Mouse (Mus musculus) neural tube, embryonic 15.5 days (tissue): ENCODE measurements around the gene Cacnb4. TPM values are rescaled to one million over a fixed set of nuclear protein-coding genes. Genes with fewer than 3 reads are reported as not detected.

ENCODE experiments used
- ATAC-seq: fragments of 200-750 bp; cut with Nextera tagmentation; 2 replicates; pipeline ENCODE4 v1.8.0; 2017; ENCODE audit warnings: mild to moderate bottlenecking, moderate TSS enrichment, moderate library complexity; ENCODE audit not compliant: low FRiP score
- H3K27ac ChIP-seq: fragments of 300-500 bp; sonication (generic); replicated peaks from 2 replicates; pipeline ENCODE4 v1.5.1; 2015; ENCODE audit warnings: mild to moderate bottlenecking, inconsistent platforms
- H3K27me3 ChIP-seq: fragments of 300-500 bp; sonication (generic); replicated peaks from 2 replicates; pipeline ENCODE4 v1.6.1; 2015; ENCODE audit warnings: inconsistent platforms
- H3K36me3 ChIP-seq: fragments of 300-500 bp; sonication (generic); 2 replicates; pipeline ENCODE4 v1.6.1; 2015; ENCODE audit warnings: inconsistent platforms
- H3K4me1 ChIP-seq: fragments of 300-500 bp; sonication (generic); 2 replicates; pipeline ENCODE4 v1.6.1; 2015; ENCODE audit warnings: inconsistent platforms
- H3K4me2 ChIP-seq: fragments of 300-500 bp; sonication (generic); 2 replicates; pipeline ENCODE4 v1.6.1; 2015; ENCODE audit warnings: inconsistent platforms, mild to moderate bottlenecking, moderate library complexity
- H3K4me3 ChIP-seq: fragments of 300-500 bp; sonication (generic); replicated peaks from 2 replicates; pipeline ENCODE4 v1.5.1; 2015; ENCODE audit warnings: mild to moderate bottlenecking, inconsistent platforms
- H3K9ac ChIP-seq: fragments of 300-500 bp; sonication (generic); replicated peaks from 2 replicates; pipeline ENCODE4 v1.6.1; 2015; ENCODE audit warnings: mild to moderate bottlenecking, inconsistent platforms
- H3K9me3 ChIP-seq: fragments of 300-500 bp; sonication (generic); replicated peaks from 2 replicates; pipeline ENCODE4 v1.6.1; 2016; ENCODE audit warnings: inconsistent platforms
- WGBS: fragments of 180-500 bp; shearing (Covaris S2); methylation state at CpG from one replicate; pipeline ENCODE4 v1.1.7; 2015; ENCODE audit warnings: mixed read lengths; 5-methylcytosine and 5-hydroxymethylcytosine counted together
- polyA plus RNA-seq: library from polyadenylated mRNA; unstranded; fragments of >200 nt; fragmentation: Nextera tagmentation; extraction: Ambion mirVana; gene quantifications from 2 replicates; pipeline ENCODE4 v1.2.1, GENCODE M21; 2015

Gene Cacnb4
- polyA plus RNA-seq, 1 experiment from 2014 or later: 14.7 TPM

DNA sequence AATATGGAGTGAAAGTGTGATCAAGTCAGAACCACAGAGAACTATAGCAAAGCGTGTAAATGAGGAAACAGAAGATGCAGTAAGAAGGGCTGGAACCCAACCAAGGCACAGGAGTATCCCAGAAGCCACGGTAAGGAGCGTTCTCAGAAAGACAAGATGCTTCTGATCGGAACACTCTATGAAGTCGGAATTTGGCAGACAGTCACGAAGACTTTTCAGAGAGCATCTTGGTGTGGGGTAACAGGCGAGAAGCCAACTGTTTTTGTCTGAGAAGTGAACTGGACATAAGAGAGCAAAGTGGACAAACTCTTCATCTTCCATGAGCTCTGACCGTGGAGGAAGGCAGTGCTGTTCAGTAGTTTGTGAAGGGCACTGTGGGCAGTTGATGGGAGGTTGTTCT, 73.7 kb downstream of the Cacnb4 start:
- Histone ChIP-seq H3K4me1 (no peaks in the 10 kb centered on the region), H3K4me3 (no peak overlapping the region), H3K27me3 (no peaks in the 10 kb centered on the region), H3K27ac (no peak overlapping the region), H3K9me3 (no peaks in the 10 kb centered on the region), H3K36me3 (no peaks in the 10 kb centered on the region), H3K9ac (no peak overlapping the region), H3K4me2 (no peak overlapping the region)
- WGBS: 91% methylated on average over 8 of the region's 8 CpGs
- no peak for ATAC-seq

- Histone ChIP-seq H3K27me3 (no peaks in the 10 kb centered on the region), H3K4me2 (no peak overlapping the region), H3K9ac (no peak overlapping the region), H3K4me1 (no peaks in the 10 kb centered on the region), H3K4me3 (no peak overlapping the region), H3K36me3 (no peaks in the 10 kb centered on the region), H3K9me3 (no peaks in the 10 kb centered on the region), H3K27ac (no peak overlapping the region)
- WGBS: 92% methylated on average over 2 of the region's 2 CpGs
- ATAC-seq: no peak
These were observed 74.4 kb downstream of the Cacnb4 start for GRCm38 (mm10) chr2:52602228-52602627.

DNA sequence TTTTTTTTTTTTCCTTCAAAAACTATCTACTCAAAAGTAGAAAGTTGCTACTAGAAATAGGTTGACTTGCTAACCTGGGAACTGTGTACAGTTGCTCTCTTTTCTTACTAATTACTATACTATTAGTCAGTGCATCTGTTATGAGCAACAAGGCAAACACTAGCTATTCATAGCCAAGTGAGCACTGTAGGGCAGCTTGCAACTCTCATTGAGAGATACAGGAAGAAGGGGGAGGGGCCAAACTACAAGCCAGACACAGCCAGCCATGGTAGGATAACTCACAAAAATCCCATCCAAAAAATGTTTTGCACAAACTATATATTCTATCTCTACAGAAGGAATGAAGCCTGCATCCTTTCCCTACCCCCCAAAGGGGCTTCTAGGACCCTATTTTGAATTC, 79.1 kb downstream of the Cacnb4 start:
- Histone ChIP-seq H3K9me3 (no peaks in the 10 kb centered on the region), H3K27me3 (no peaks in the 10 kb centered on the region), H3K4me1 (no peaks in the 10 kb centered on the region), H3K4me3 (no peak overlapping the region), H3K36me3 (no peaks in the 10 kb centered on the region), H3K27ac (no peak overlapping the region), H3K9ac (no peak overlapping the region), H3K4me2 (no peak overlapping the region)
- ATAC-seq: no peak

- WGBS: 95% methylated on average over 8 of the region's 8 CpGs
- no peak overlapping the region for H3K9ac ChIP-seq
These were observed 82.8 kb downstream of the Cacnb4 start for GRCm38 (mm10) chr2:52593814-52594213.

GRCm38 (mm10) chr2:52593260-52593659, 83.4 kb downstream of the Cacnb4 start:
- WGBS: 75% methylated on average over 5 of the region's 5 CpGs
- no peaks in the 10 kb centered on the region for H3K27me3 ChIP-seq
- peaks cover 17% of the 10 kb centered on the region for H3K4me1 ChIP-seq
- no peak overlapping the region for H3K9ac ChIP-seq
- H3K4me2 ChIP-seq: no peak overlapping the region
- no peak overlapping the region for H3K27ac ChIP-seq
- H3K36me3 ChIP-seq: no peaks in the 10 kb centered on the region
- ATAC-seq: no peak
- H3K9me3 ChIP-seq: no peaks in the 10 kb centered on the region
- H3K4me3 ChIP-seq: no peak overlapping the region

More at GRCm38 (mm10) chr2:52593814-52594213, 82.8 kb downstream of the Cacnb4 start:
- no peaks in the 10 kb centered on the region for H3K36me3 ChIP-seq
- no peaks in the 10 kb centered on the region for H3K9me3 ChIP-seq
- no peak overlapping the region for H3K4me3 ChIP-seq
- no peaks in the 10 kb centered on the region for H3K27me3 ChIP-seq
- H3K4me2 ChIP-seq: no peak overlapping the region
- no peak for ATAC-seq
- peaks cover 17% of the 10 kb centered on the region for H3K4me1 ChIP-seq
- no peak overlapping the region for H3K27ac ChIP-seq

DNA sequence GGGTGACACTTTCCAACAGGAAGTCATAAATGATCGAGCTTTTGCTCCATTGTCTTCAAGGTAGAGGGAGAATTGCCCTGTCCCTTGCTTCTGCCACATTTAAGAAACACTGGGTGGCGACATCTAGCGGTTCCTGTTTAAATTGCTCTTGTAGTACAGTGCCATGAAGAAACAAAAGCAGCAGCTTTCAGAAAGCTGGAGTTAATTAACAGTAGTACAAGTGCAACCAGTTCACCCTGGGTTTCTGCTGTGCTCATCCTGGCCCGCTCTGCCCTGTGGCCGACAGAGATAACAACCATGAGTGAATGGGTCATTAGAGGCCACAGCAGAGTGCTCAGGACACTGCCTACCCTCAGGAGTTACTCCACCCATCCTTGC, 85.7 kb downstream of the Cacnb4 start:
- peak overlapping the region; percentile 30 for H3K4me2 ChIP-seq
- H3K9ac ChIP-seq: no peak overlapping the region
- H3K27me3 ChIP-seq: no peaks in the 10 kb centered on the region
- 0 out of 2 replicates have a peak overlapping the region, but pooled peaks have one; percentile 67 for H3K27ac ChIP-seq
- no peak overlapping the region for H3K4me3 ChIP-seq
- 2% methylated on average over 5 of the region's 5 CpGs for WGBS
- ATAC-seq: peak; percentile 83
- H3K4me1 ChIP-seq: peaks cover 17% of the 10 kb centered on the region
- H3K9me3 ChIP-seq: no peaks in the 10 kb centered on the region
- H3K36me3 ChIP-seq: no peaks in the 10 kb centered on the region

- Histone ChIP-seq H3K27me3 (no peaks in the 10 kb centered on the region), H3K36me3 (no peaks in the 10 kb centered on the region), H3K4me1 (peaks cover 17% of the 10 kb centered on the region), H3K4me3 (no peak overlapping the region), H3K27ac (peak overlapping the region; percentile 67), H3K9me3 (no peaks in the 10 kb centered on the region), H3K9ac (no peak overlapping the region; the same call in 1 of the 2 replicates), H3K4me2 (peak overlapping the region; percentile 30)
- ATAC-seq: peak; percentile 58; the same call in 1 of the 2 replicates
- 50% methylated on average over 7 of the region's 7 CpGs for WGBS
These were observed 86.2 kb downstream of the Cacnb4 start for GRCm38 (mm10) chr2:52590340-52590969.

GRCm38 (mm10) chr2:52589514-52589913, 87.1 kb downstream of the Cacnb4 start:
- Histone ChIP-seq H3K27ac (no peak overlapping the region), H3K9ac (no peak overlapping the region), H3K4me3 (no peak overlapping the region), H3K4me2 (no peak overlapping the region), H3K36me3 (no peaks in the 10 kb centered on the region), H3K9me3 (no peaks in the 10 kb centered on the region), H3K27me3 (no peaks in the 10 kb centered on the region), H3K4me1 (peaks cover 17% of the 10 kb centered on the region)
- ATAC-seq: no peak
- WGBS: 92% methylated on average over 4 of the region's 4 CpGs

DNA sequence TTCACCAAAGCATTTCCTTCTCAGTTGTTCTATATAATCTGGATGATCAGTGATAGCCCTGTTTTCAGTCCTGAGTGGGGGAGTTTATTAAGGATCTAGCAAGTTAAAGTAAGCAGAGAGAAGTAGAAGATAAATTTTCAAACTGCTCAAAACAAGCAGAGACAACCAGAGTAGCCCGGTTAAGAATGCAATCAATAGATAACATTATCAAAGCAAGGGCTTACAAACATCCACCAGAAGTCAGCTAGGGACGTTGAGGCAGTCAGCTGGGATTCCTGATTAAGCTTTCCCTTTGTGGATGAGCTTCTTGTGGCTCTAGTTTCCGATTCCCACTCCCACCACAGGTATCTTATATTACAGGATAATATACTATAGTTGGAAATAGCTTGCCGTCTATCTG, 91.2 kb downstream of the Cacnb4 start:
- Histone ChIP-seq H3K27ac (no peak overlapping the region), H3K4me2 (no peak overlapping the region), H3K9me3 (no peaks in the 10 kb centered on the region), H3K27me3 (no peaks in the 10 kb centered on the region), H3K4me1 (peaks cover 8% of the 10 kb centered on the region), H3K9ac (no peak overlapping the region), H3K4me3 (no peak overlapping the region), H3K36me3 (no peaks in the 10 kb centered on the region)
- no peak for ATAC-seq
- WGBS: 87% methylated on average over 4 of the region's 4 CpGs

GRCm38 (mm10) chr2:52581132-52581781, 95.4 kb downstream of the Cacnb4 start:
- Histone ChIP-seq H3K27ac (no peak overlapping the region), H3K36me3 (no peaks in the 10 kb centered on the region), H3K9me3 (no peaks in the 10 kb centered on the region), H3K9ac (no peak overlapping the region), H3K27me3 (no peaks in the 10 kb centered on the region), H3K4me2 (no peak overlapping the region), H3K4me3 (no peak overlapping the region), H3K4me1 (peaks cover 7% of the 10 kb centered on the region; the same call in 1 of the 2 replicates)
- whole genome bisulfite sequencing: 86% methylated on average over 11 of the region's 11 CpGs
- no peak for ATAC-seq

- no peak overlapping the region for H3K27ac ChIP-seq
- no peaks in the 10 kb centered on the region for H3K36me3 ChIP-seq
- no peak overlapping the region for H3K4me3 ChIP-seq
- no peak overlapping the region for H3K9ac ChIP-seq
- H3K27me3 ChIP-seq: no peaks in the 10 kb centered on the region
- ATAC-seq: no peak
- no peak overlapping the region for H3K4me2 ChIP-seq
- H3K9me3 ChIP-seq: no peaks in the 10 kb centered on the region
- WGBS: 70% methylated on average over 5 of the region's 5 CpGs
- peaks cover 7% of the 10 kb centered on the region; the same call in 1 of the 2 replicates for H3K4me1 ChIP-seq
These were observed 95.9 kb downstream of the Cacnb4 start for GRCm38 (mm10) chr2:52580697-52581096.

DNA sequence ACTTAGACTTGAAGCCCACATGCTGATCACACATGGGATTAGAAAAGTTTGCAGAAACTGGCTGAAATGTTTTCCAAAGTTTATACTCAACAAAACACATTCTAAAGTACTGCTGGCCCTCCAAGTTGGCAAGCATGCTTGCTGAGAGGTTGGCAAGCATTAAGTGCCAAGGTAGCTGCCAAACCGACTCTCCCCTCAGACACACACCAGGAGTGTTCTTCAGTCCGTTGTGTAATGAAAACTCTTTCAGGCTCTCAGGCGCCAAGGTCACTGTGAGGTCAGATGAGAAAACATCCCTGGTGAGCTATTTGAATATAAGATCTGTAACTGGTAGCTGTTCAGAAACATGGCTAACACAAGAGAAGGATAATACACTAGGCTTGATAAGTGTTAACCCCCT, 97.8 kb downstream of the Cacnb4 start:
- no peaks in the 10 kb centered on the region for H3K9me3 ChIP-seq
- no peak for ATAC-seq
- WGBS: 38% methylated on average over 3 of the region's 3 CpGs
- H3K9ac ChIP-seq: no peak overlapping the region
- no peak overlapping the region for H3K27ac ChIP-seq
- no peaks in the 10 kb centered on the region for H3K27me3 ChIP-seq
- H3K4me3 ChIP-seq: no peak overlapping the region
- H3K4me1 ChIP-seq: peaks cover 7% of the 10 kb centered on the region; the same call in 1 of the 2 replicates
- no peak overlapping the region for H3K4me2 ChIP-seq
- H3K36me3 ChIP-seq: no peaks in the 10 kb centered on the region
